Comparison of ENCODE assay signal across 8 mouse cellular contexts in the genomic region with DNA sequence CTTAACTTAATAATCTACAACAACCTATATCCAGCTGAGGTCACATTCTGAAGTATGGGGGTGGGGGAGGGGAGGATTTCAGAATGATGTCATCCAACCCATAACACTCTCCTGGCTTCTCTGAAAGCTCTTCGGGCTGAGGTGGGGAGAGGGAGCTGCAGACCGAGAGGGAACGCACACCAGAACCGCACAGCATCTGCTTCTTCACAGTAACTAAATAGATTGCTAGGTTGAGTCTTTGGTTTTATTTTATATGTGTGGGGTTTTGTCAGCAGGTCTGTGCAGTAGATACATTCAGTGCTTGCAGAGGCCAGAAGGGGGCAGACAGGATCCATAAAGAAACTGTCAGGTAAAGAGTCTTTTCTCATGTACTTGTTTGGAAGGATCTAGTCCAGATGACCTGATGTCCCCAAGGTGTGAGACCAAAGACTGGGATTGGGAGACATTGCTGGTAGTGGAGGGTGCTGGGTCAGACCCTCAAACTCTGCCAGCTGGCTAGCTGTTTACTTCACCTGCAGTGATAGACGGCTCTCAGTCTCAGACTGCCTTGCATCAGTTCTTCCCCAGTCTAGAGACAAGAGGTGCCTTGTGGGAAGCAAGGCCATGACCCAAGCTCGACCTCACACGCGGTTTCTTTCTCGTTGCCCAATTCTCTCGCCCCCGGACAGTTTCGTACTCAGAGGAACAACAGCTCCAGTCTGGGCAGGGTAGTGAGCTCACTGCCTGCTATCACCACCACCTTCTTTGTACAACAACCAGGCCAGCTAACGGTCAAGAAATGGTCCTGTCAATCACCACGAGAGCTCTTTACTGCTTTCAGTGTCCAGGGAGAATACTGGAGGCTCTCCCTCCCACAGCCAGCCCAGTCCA.
DNase-seq lines count a peak whose midpoint lies in the region; ATAC-seq and TF ChIP-seq lines count a peak whose summit lies in the region.

No protein-coding gene starts in this region.

- DNase-seq in frontal cortex, adult 2 months (ENCODE audit: extremely low spot score in 1 of 2, low spot score in 1 of 2) = no peak
- no peak for DNase-seq in spleen, postnatal 10 days (ENCODE audit: low spot score in 2 of 2)
- DNase-seq in urinary bladder, postnatal 14 days (ENCODE audit: low spot score) = no peak

- no peaks in the 10 kb centered on the region for H3K27me3 ChIP-seq in E14TG2a.4 (ENCODE audit: insufficient read depth, low read length)
- H3K27me3 ChIP-seq in forebrain, embryonic 12.5 days = no peaks in the 10 kb centered on the region
- no peaks in the 10 kb centered on the region for H3K27me3 ChIP-seq in kidney, embryonic 16.5 days (ENCODE audit: insufficient read depth, low read length)

- H3K4me2 ChIP-seq in forebrain, embryonic 12.5 days = no peak overlapping the region
- H3K4me2 ChIP-seq in kidney, embryonic 16.5 days (replicated peaks; ENCODE audit: low read depth, low read length) = no peak overlapping the region

- no peak overlapping the region for H3K9ac ChIP-seq in forebrain, embryonic 12.5 days
- no peak overlapping the region for H3K9ac ChIP-seq in kidney, embryonic 16.5 days (replicated peaks; ENCODE audit: low read length)

- peak; percentile 60 for ATAC-seq in frontal cortex, adult (ENCODE audit: low TSS enrichment)
- peak; percentile 51; the same call in 1 of the 2 replicates for ATAC-seq in forebrain, embryonic 12.5 days (ENCODE audit: low FRiP score)
- ATAC-seq in kidney, embryonic 16.5 days (ENCODE audit: low FRiP score, low TSS enrichment) = peak; percentile 53; the same call in 1 of the 2 replicates
- ATAC-seq in monocyte, adult 5-6 weeks (replicated peaks; ENCODE audit: insufficient number of reproducible peaks, low FRiP score, low TSS enrichment, poor library complexity, severe bottlenecking) = peak; percentile 62

- peak; percentile 36 for TF ChIP-seq CTCF in E14TG2a.4 (conservative IDR thresholded peaks at IDR 0.05; ENCODE audit: low read length)

- H3K36me3 ChIP-seq in E14TG2a.4 (ENCODE audit: insufficient read depth, low read length) = no peaks in the 10 kb centered on the region
- no peaks in the 10 kb centered on the region for H3K36me3 ChIP-seq in forebrain, embryonic 12.5 days (replicated peaks)
- no peaks in the 10 kb centered on the region for H3K36me3 ChIP-seq in kidney, embryonic 16.5 days (ENCODE audit: insufficient read depth, low read length)

- H3K9me3 ChIP-seq in E14TG2a.4 (ENCODE audit: low read length) = peaks cover 23% of the 10 kb centered on the region
- H3K9me3 ChIP-seq in forebrain, embryonic 12.5 days = no peaks in the 10 kb centered on the region
- no peaks in the 10 kb centered on the region for H3K9me3 ChIP-seq in kidney, embryonic 16.5 days (ENCODE audit: low read length)

- H3K27ac ChIP-seq in forebrain, embryonic 12.5 days = no peak overlapping the region
- H3K27ac ChIP-seq in kidney, embryonic 16.5 days (ENCODE audit: low read length) = no peak overlapping the region

- 53% methylated on average over 14 of the region's 14 CpGs for WGBS in forebrain, embryonic 12.5 days
- WGBS in kidney, embryonic 16.5 days = 69% methylated on average over 14 of the region's 14 CpGs

- no peak overlapping the region for H3K4me3 ChIP-seq in E14TG2a.4 (replicated peaks; ENCODE audit: low read length)
- H3K4me3 ChIP-seq in forebrain, embryonic 12.5 days (replicated peaks) = no peak overlapping the region
- no peak overlapping the region for H3K4me3 ChIP-seq in kidney, embryonic 16.5 days (ENCODE audit: low read length)

- peaks cover 31% of the 10 kb centered on the region for H3K4me1 ChIP-seq in E14TG2a.4 (replicated peaks; ENCODE audit: low read depth, low read length)
- H3K4me1 ChIP-seq in forebrain, embryonic 12.5 days = no peaks in the 10 kb centered on the region; the same call in 1 of the 2 replicates
- H3K4me1 ChIP-seq in kidney, embryonic 16.5 days (ENCODE audit: insufficient read depth, low read length) = no peaks in the 10 kb centered on the region
